Mouse (Mus musculus): ENCODE results near the gene Tuba3a. TPM values are rescaled to one million over a fixed set of nuclear protein-coding genes. Genes with fewer than 3 reads are reported as not detected.
"Not testable (repeated sequence)": the region's sequence is repeated elsewhere in the genome, so short reads cannot be mapped to it uniquely, and the experiment has no call there.

The Tuba3a gene
- polyA plus RNA-seq, 1 experiment, result not detected

DNA sequence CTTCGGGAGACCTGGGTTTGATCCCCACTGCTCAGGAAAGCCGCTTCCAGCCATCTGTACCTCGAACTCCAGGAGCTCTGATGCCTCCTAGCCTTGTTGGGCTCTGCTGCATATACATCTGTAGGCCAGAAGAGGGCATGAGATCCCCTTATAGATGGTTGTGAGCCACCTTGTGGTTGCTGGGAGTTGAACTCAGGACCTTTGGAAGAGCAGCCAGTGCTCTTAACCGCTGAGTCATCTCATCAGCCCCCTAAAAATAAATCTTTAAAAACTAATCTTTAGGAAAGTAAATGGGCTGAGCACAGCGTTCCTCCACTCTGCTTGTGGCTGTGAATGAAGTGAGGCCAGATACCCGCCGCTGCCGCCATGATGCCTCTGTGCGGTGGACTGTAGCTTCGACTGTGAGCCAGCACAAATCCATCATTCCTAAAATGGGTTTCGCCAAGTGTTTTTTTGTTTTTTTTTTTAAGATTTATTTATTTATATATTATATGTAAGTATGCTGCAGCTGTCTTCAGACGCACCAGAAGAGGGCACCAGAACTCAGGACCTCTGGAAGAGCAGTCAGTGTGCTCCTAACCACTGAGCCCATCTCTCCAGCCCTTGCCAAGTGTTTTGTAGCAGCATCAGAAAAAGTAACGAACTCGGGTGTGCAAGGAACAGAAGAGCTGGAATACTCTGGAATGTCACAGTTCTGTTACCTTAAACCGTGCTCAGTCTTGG is 10.8 kb downstream of the Tuba3a start:
- TF ChIP-seq TAL1 (IDR thresholded peaks at IDR 0.05; ENCODE audit: low read length) (no peak), GATA1 (IDR thresholded peaks at IDR 0.05; ENCODE audit: low read length) (no peak)
- Histone ChIP-seq H3K27me3 (ENCODE audit: control insufficient read depth) (peaks cover 2% of the 10 kb centered on the region; the same call in 1 of the 2 replicates), H3K9me3 (ENCODE audit: control insufficient read depth, low read length) (no peaks in the 10 kb centered on the region), H3K36me3 (ENCODE audit: control insufficient read depth) (no peaks in the 10 kb centered on the region), H3K4me3 (replicated peaks) (no peak overlapping the region), H3K4me1 (ENCODE audit: control insufficient read depth) (peaks cover 9% of the 10 kb centered on the region)

DNA sequence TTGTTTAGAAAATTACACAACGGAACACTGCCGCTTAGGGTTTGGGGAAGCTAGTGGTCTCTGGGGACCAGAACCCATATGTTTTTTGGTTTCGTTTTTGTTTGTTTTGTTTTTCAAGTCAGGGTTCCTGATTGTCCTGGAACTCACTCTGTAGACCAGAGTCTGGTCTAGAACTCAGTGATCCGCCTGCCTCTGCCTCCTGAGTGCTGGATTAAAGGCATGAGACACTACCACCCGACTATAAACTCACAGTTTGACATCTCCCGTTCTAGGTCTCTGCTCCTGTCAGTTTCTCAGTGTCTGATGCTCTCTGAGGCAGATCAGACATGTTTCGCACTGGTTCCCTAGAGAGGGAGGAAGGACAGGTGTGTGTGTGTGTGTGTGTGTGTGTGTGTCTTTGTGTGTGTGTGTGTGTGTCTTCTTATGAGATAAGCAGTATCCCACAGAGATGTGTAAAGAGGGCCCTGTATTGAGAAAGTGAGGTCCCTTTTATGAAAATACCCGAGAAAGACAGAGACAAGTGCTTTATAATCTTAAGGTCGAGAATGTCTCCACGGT is 13.5 kb downstream of the Tuba3a start:
- Histone ChIP-seq H3K4me1 (ENCODE audit: control insufficient read depth) (peaks cover 9% of the 10 kb centered on the region), H3K9me3 (ENCODE audit: control insufficient read depth, low read length) (no peaks in the 10 kb centered on the region), H3K4me3 (replicated peaks) (no peak overlapping the region), H3K27me3 (ENCODE audit: control insufficient read depth) (peaks cover 2% of the 10 kb centered on the region; the same call in 1 of the 2 replicates), H3K36me3 (ENCODE audit: control insufficient read depth) (no peaks in the 10 kb centered on the region)
- no peak for TF ChIP-seq TAL1 (IDR thresholded peaks at IDR 0.05; ENCODE audit: low read length)
- TF ChIP-seq GATA1 (IDR thresholded peaks at IDR 0.05; ENCODE audit: low read length), result no peak

DNA sequence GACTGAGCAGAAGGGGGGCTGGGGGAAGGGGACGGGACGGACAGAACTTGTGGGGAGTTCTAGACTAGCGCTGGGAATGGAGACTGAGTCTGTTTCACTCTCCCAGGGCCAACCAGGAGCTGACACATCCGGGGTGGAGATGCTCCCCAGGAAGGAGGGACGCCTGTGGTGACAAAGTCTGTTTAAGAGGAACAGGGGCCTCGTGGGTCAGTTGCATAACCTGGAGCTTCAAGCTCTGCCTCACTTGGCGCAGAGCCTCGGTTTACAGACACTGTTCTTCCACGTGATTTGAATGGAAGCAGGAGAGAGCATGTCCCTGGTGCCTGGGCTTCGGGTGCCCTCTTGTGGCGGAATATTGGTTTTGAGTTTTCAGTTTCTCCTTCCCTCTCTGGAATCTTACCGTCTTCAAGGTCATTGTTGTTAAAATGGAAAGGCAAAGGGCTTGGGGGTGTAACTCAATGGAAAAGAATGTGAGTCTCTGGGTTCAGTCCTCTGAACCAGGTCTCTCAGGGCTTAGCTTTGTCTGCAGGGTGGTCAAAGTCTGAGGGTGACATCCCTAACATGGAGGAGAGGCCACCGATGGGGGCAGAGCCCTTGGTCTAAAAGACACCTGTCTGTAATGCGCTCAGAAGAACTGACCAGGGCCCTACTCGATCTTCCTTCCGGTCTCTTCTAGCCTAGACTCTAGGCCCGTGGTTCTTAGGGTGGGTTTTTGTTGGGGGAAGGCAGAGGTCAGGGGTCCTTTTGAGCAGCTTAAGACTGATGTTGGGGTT is 14.2 kb downstream of the Tuba3a start:
- no peak overlapping the region for H3K4me3 ChIP-seq (replicated peaks)
- H3K36me3 ChIP-seq (ENCODE audit: control insufficient read depth), result no peaks in the 10 kb centered on the region
- TF ChIP-seq TAL1 (IDR thresholded peaks at IDR 0.05; ENCODE audit: low read length), result no peak
- TF ChIP-seq GATA1 (IDR thresholded peaks at IDR 0.05; ENCODE audit: low read length), result no peak
- no peaks in the 10 kb centered on the region for H3K9me3 ChIP-seq (ENCODE audit: control insufficient read depth, low read length)
- peaks cover 2% of the 10 kb centered on the region; the same call in 1 of the 2 replicates for H3K27me3 ChIP-seq (ENCODE audit: control insufficient read depth)
- H3K4me1 ChIP-seq (ENCODE audit: control insufficient read depth), result peaks cover 9% of the 10 kb centered on the region

DNA sequence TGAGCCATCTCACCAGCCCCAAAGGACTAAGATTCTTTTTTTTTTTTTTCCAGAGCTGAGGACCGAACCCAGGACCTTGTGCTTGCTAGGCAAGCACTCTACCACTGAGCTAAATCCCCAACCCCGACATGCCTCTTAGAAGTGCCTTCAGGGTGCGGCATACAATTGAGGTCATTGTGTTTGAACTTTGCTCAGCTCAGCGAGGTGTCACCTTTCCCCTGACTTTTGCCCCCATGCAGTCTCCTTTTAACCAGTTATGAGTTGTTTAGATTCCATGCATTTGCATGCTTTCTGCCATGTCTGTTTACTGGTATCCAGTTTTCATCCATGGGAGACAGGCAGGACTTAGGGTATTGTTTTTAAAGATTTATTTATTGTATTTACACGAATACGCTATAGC is 17.0 kb downstream of the Tuba3a start:
- Histone ChIP-seq H3K9me3 (ENCODE audit: control insufficient read depth, low read length) (no peaks in the 10 kb centered on the region), H3K27me3 (ENCODE audit: control insufficient read depth) (peaks cover 2% of the 10 kb centered on the region; the same call in 1 of the 2 replicates), H3K4me3 (replicated peaks) (no peak overlapping the region), H3K4me1 (ENCODE audit: control insufficient read depth) (peaks cover 9% of the 10 kb centered on the region), H3K36me3 (ENCODE audit: control insufficient read depth) (no peaks in the 10 kb centered on the region)
- TF ChIP-seq GATA1 (IDR thresholded peaks at IDR 0.05; ENCODE audit: low read length) (no peak), TAL1 (IDR thresholded peaks at IDR 0.05; ENCODE audit: low read length) (no peak)

DNA sequence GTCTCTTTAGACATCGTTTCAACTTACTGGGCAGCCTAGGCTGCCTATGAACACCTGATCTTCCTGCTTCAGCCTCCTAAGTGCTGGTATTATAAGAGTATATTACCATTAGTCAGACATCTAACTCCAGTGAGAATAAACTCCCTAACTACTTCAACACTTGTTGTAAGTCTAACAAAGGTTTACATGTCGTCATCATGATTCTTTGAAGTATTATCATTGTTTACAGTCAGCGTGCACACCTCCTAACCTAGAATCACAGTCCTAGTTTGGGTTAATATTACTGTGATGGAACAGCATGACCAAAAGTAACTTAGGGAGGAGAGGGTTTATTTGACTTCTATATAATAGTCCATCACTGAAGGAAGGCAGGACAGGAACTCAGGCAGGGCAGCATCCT is 18.4 kb downstream of the Tuba3a start:
- peaks cover 2% of the 10 kb centered on the region; the same call in 1 of the 2 replicates for H3K27me3 ChIP-seq (ENCODE audit: control insufficient read depth)
- H3K4me1 ChIP-seq (ENCODE audit: control insufficient read depth), result peaks cover 9% of the 10 kb centered on the region
- no peak overlapping the region for H3K4me3 ChIP-seq (replicated peaks)
- H3K36me3 ChIP-seq (ENCODE audit: control insufficient read depth), result no peaks in the 10 kb centered on the region
- TF ChIP-seq GATA1 (IDR thresholded peaks at IDR 0.05; ENCODE audit: low read length) (no peak), TAL1 (IDR thresholded peaks at IDR 0.05; ENCODE audit: low read length) (no peak)
- peaks cover 3% of the 10 kb centered on the region; the same call in 1 of the 2 replicates for H3K9me3 ChIP-seq (ENCODE audit: control insufficient read depth, low read length)

DNA sequence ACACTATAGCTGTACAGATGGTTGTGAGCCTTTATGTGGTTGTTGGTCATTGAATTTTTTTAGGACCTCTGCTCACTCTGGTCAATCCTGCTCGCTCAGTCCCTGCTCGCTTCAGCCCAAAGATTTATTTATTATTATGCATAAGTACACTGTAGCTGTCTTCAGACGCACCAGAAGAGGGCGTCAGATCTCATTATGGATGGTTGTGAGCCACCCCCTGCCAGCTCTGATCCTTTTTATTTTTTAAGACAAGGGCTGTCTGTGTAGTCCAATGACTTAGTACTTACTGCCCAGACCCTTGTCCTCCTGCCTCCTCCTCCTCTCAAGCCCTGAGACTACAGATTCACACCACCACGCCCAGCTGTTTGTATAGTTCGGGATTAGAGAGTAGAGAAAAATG is 19.2 kb downstream of the Tuba3a start:
- not testable (repeated sequence) for H3K36me3 ChIP-seq (ENCODE audit: control insufficient read depth); H3K27me3 ChIP-seq (ENCODE audit: control insufficient read depth); H3K9me3 ChIP-seq (ENCODE audit: control insufficient read depth, low read length); H3K4me3 ChIP-seq (replicated peaks); H3K4me1 ChIP-seq (ENCODE audit: control insufficient read depth)

DNA sequence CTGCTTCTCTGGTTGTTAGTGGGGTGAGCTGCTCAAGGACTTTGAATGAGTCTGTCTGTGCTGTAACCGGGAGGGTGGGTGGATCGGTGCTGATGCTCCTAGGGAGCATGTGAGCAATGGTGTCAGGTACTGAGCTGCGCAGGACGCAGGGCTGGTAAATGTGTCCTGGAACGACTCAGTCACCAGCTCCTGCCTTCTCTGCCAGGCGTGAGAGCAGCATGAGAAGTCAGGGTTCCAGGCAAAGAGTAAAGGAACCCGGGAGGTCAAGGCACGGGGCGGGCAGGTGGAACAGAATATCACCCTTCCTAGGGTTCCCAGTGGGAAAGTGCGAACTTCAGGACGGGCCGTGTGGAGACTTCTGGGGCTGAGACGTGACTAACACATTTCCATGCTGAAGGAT is 19.8 kb downstream of the Tuba3a start:
- Histone ChIP-seq H3K36me3 (ENCODE audit: control insufficient read depth) (no peaks in the 10 kb centered on the region), H3K4me3 (replicated peaks) (no peak overlapping the region), H3K27me3 (ENCODE audit: control insufficient read depth) (peaks cover 2% of the 10 kb centered on the region; the same call in 1 of the 2 replicates), H3K9me3 (ENCODE audit: control insufficient read depth, low read length) (peaks cover 3% of the 10 kb centered on the region; the same call in 1 of the 2 replicates), H3K4me1 (ENCODE audit: control insufficient read depth) (peaks cover 5% of the 10 kb centered on the region; the same call in 1 of the 2 replicates)
- TF ChIP-seq GATA1 (IDR thresholded peaks at IDR 0.05; ENCODE audit: low read length) (no peak), TAL1 (IDR thresholded peaks at IDR 0.05; ENCODE audit: low read length) (no peak)

DNA sequence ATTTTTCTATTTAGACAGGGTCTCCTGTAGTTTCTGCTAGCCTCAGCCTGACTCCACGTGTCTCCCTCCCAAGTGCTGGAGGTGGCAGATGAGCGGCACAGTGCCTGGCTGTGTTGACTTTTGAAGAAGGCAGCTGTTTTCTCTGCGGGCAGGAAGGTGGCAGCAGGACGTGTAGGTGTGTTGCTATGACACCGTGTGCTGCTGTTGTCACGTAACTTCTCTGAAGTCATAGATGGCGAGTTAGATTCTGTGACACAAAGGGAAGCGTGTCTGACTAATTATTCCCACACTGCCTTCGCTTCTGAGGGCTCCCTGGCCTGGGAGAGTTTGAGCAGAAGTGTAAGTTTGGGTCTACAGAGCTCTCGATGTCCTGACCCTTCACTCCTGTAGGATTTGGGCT is 20.6 kb downstream of the Tuba3a start:
- Histone ChIP-seq H3K4me1 (ENCODE audit: control insufficient read depth) (no peaks in the 10 kb centered on the region; the same call in 1 of the 2 replicates), H3K36me3 (ENCODE audit: control insufficient read depth) (no peaks in the 10 kb centered on the region), H3K9me3 (ENCODE audit: control insufficient read depth, low read length) (peaks cover 3% of the 10 kb centered on the region; the same call in 1 of the 2 replicates), H3K27me3 (ENCODE audit: control insufficient read depth) (no peaks in the 10 kb centered on the region; the same call in 1 of the 2 replicates), H3K4me3 (replicated peaks) (no peak overlapping the region)
- TF ChIP-seq GATA1 (IDR thresholded peaks at IDR 0.05; ENCODE audit: low read length), result no peak
- TF ChIP-seq TAL1 (IDR thresholded peaks at IDR 0.05; ENCODE audit: low read length), result no peak

DNA sequence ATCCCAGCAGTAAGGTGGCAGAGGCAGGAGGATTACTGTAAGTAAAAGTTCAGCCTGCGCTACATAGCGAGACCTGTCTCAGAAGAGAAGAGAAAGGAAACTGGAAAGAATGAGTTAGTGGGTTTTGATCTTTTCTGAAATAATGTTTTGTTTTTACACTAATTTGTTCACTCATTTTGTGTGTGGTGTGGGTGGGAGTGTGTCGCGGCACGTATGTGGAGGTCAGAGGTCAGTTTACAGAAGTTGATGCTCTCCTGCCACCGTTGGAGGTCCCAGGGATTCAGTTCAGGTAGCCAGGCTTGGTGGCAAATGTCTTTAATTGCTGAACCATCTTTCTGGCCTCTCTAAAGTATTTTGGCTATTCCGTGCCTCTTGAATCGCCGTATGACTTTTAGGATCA is 21.6 kb downstream of the Tuba3a start:
- no peak overlapping the region for H3K4me3 ChIP-seq (replicated peaks)
- TF ChIP-seq GATA1 (IDR thresholded peaks at IDR 0.05; ENCODE audit: low read length), result no peak
- no peak for TF ChIP-seq TAL1 (IDR thresholded peaks at IDR 0.05; ENCODE audit: low read length)
- H3K4me1 ChIP-seq (ENCODE audit: control insufficient read depth), result no peaks in the 10 kb centered on the region
- H3K9me3 ChIP-seq (ENCODE audit: control insufficient read depth, low read length), result peaks cover 3% of the 10 kb centered on the region; the same call in 1 of the 2 replicates
- H3K27me3 ChIP-seq (ENCODE audit: control insufficient read depth), result no peaks in the 10 kb centered on the region
- no peaks in the 10 kb centered on the region for H3K36me3 ChIP-seq (ENCODE audit: control insufficient read depth)

All from erythroblast, embryonic 14.5 days (primary cell).